Mouse (Mus musculus) heart, adult 2 months (tissue): ENCODE measurements at regions not wholly inside any gene's neighbourhood (a gene's known extent, or its start where the extent isn't known, plus 50 kb on each side); places are given as distances from the start of the nearest gene placed in this dataset.

ENCODE experiments used
- DNase-seq, 2 experiments: peaks; one replicate each; pipeline ENCODE4 v3.0.0; 2021
- H3K27ac ChIP-seq: fragments of 200-600 bp; 2 replicates; pipeline ENCODE4 v1.8.1; 2022
- H3K27me3 ChIP-seq: fragments of 200-500 bp; 2 replicates; pipeline ENCODE4 v1.6.1; 2012; ENCODE audit warnings: mild to moderate bottlenecking, low read length, inconsistent platforms, mixed read lengths; ENCODE audit not compliant: control insufficient read depth, insufficient read depth
- H3K36me3 ChIP-seq: fragments of 200-500 bp; 2 replicates; pipeline ENCODE4 v1.6.1; 2012; ENCODE audit warnings: low read length, inconsistent platforms; ENCODE audit not compliant: control insufficient read depth, insufficient read depth
- H3K4me1 ChIP-seq: fragments of 200-500 bp; 2 replicates; pipeline ENCODE4 v1.6.1; 2011; ENCODE audit warnings: low read length; ENCODE audit not compliant: control insufficient read depth, insufficient read depth
- H3K4me3 ChIP-seq: fragments of 200-600 bp; 2 replicates; pipeline ENCODE4 v1.8.1; 2022
- H3K79me2 ChIP-seq: fragments of 200-500 bp; replicated peaks from 2 replicates; pipeline ENCODE4 v1.6.1; 2012; ENCODE audit warnings: mild to moderate bottlenecking, inconsistent platforms, low read length, moderate library complexity, mixed read lengths; ENCODE audit not compliant: control insufficient read depth, insufficient read depth
- H3K9ac ChIP-seq: fragments of 200-500 bp; 2 replicates; pipeline ENCODE4 v1.6.1; 2012; ENCODE audit warnings: low read depth, mild to moderate bottlenecking, control low read depth, inconsistent platforms, low read length, mixed read lengths
- CTCF ChIP-seq: fragments of 200-600 bp; IDR thresholded peaks from 2 replicates; pipeline ENCODE4 v1.8.1; 2022; ENCODE audit warnings: antibody characterized with exemption, mild to moderate bottlenecking, moderate library complexity
- EP300 ChIP-seq: fragments of 200-500 bp; IDR thresholded peaks from 2 replicates; pipeline ENCODE4 v1.6.1; 2011; ENCODE audit warnings: low read depth, low read length, control low read depth; ENCODE audit not compliant: insufficient read depth
- POLR2A ChIP-seq: fragments of 200-500 bp; IDR thresholded peaks from 2 replicates; pipeline ENCODE4 v1.6.1; 2011; ENCODE audit warnings: mild to moderate bottlenecking, low read depth, low read length, control low read depth; ENCODE audit not compliant: insufficient read depth
- WGBS: fragments of 180-500 bp; shearing (Covaris S2); methylation state at CpG from one replicate; pipeline ENCODE4 v1.1.7; 2018; 5-methylcytosine and 5-hydroxymethylcytosine counted together
- intact Hi-C: fragments of 180-260 bp; cut with DNase I; formaldehyde crosslinking; loops from one replicate; pipeline ENCODE4 v1.15.1; 2025

- 76% methylated on average over 4 of the region's 4 CpGs for WGBS
- no peak for DNase-seq
- no peaks in the 10 kb centered on the region for H3K4me1 ChIP-seq
- no peak overlapping the region for H3K9ac ChIP-seq
- no peaks in the 10 kb centered on the region for H3K36me3 ChIP-seq
- H3K79me2 ChIP-seq, result no peaks in the 10 kb centered on the region
- no peak overlapping the region for H3K4me3 ChIP-seq
- H3K27ac ChIP-seq, result no peak overlapping the region
- TF ChIP-seq CTCF, result no peak
- TF ChIP-seq POLR2A, result no peak
- no peak for TF ChIP-seq EP300
- no peaks in the 10 kb centered on the region for H3K27me3 ChIP-seq
- intact Hi-C loops, result no loop called here
Measured at GRCm38 (mm10) chr12:92251962-92252361, 403.0 kb upstream of the Sel1l start.

DNA sequence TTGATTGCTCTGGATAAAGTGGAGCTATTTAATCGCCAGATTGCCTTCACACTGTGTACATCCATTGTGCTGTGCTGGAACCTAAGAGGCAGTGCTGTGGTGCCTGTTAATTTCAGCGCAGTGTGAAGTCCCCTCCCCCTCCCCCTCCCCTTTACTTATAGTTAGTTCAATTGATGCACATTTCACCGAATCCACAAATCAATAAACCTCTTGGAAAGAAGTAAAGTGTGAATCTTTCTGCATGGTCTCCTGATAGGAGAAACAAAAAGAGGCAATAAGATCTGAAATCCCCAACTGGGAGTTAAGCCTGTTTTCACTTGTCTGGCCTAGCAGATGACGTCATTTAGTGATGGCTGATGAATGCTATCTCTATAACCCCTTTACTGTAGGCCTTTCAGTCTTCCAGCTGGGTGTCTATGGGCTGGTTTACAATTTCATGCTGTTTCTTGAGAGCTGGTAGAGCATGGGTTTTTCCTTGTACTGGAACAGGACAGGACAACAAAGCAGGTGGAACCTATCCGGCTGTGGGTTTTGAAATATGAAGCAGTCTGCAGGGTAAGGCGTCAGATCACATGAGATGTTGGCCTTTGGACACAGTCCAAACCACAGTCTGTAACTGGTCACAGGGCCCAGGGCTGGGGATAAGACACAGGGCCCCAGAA is 398.0 kb upstream of the Sel1l start:
- H3K4me1 ChIP-seq, result no peaks in the 10 kb centered on the region
- H3K9ac ChIP-seq, result no peak overlapping the region
- H3K36me3 ChIP-seq, result no peaks in the 10 kb centered on the region
- H3K79me2 ChIP-seq, result no peaks in the 10 kb centered on the region
- H3K4me3 ChIP-seq, result no peak overlapping the region
- no peak for TF ChIP-seq CTCF
- no peak for TF ChIP-seq EP300
- intact Hi-C loops, result no loop called here
- no peaks in the 10 kb centered on the region for H3K27me3 ChIP-seq
- H3K27ac ChIP-seq, result no peak overlapping the region
- no peak for DNase-seq
- WGBS, result 38% methylated on average over 6 of the region's 6 CpGs

DNA sequence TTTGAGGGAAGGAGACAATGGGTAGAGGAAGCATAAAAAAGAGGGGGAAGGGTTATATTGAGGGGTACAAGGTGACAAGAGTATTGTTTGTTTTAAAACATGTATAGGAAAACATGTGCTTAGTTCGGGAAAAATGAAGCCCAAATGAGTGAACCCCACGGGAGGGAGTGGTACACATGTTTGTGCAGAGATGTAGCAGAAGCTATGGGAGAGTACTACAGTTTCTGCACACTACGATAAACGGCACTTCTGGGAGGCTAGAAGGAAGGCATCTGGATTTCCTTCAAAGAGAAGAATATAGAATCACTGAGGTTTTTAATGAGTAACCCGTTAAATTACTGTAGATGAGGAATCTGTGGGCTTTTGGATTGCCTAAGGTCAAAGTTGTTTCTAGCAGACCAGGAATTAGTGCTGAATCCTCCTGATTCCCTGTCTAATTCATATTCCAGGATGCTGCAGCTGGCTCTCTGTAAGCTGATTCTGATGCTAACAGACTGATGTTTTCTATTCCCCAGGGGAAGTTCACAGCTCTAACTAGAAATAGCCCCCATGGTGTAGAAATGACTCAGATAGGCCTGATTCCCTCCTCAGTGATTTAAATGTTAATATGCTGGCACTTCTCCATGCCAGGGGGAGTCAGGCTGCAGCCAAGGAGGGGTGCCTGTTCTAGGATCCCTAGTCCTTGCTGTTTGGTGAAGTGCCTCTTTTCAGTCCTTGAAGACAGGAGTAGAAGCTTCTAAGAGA is 391.2 kb upstream of the Sel1l start:
- 61% methylated on average over 5 of the region's 5 CpGs for WGBS
- H3K27me3 ChIP-seq, result no peaks in the 10 kb centered on the region
- H3K36me3 ChIP-seq, result no peaks in the 10 kb centered on the region
- DNase-seq, result no peak
- H3K4me3 ChIP-seq, result no peak overlapping the region
- intact Hi-C loops, result no loop called here
- no peaks in the 10 kb centered on the region for H3K79me2 ChIP-seq
- TF ChIP-seq POLR2A (no peak), EP300 (no peak), CTCF (no peak)
- no peaks in the 10 kb centered on the region for H3K4me1 ChIP-seq
- H3K9ac ChIP-seq, result no peak overlapping the region
- no peak overlapping the region for H3K27ac ChIP-seq

DNA sequence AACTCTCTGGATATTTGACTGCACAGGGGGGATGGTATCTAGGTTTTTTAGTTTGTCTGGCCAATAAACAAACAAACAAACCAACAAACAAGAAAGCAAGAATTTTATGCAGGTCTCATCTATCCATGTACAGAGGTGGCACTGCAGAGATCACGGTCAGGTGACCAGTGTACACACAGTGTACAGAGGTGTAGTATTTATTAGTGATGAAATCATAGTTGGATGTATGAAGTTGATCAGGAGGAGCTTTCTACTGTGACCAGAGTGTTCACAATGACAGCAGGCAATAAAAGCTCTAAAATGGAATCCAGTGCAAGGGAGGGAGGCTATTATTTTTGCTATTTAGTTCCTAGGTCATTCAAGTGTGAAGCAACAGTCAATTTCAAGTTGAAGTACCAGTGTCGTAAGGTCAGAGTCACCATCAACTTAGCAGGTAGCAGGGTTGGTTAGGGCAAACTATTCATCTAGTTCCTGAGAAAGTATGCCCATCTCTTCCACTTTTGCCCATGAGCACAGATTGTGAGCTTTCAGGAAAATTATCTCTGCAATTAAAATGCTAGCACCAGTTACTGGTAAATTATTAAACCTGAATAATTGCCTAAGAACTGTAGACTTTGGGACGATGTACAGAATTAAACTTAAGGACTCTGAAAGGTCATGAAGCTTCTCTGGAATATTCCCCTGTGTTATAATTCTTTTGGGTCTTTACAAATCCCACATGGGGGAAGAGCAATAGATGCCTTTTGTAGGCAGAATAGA is 384.9 kb upstream of the Sel1l start:
- no peak overlapping the region for H3K9ac ChIP-seq
- intact Hi-C loops, result no loop called here
- no peaks in the 10 kb centered on the region for H3K27me3 ChIP-seq
- 77% methylated on average over 3 of the region's 3 CpGs for WGBS
- no peak overlapping the region for H3K27ac ChIP-seq
- no peaks in the 10 kb centered on the region for H3K4me1 ChIP-seq
- no peak for DNase-seq
- no peaks in the 10 kb centered on the region for H3K36me3 ChIP-seq
- H3K4me3 ChIP-seq, result no peak overlapping the region
- no peaks in the 10 kb centered on the region for H3K79me2 ChIP-seq
- TF ChIP-seq EP300, result no peak
- no peak for TF ChIP-seq CTCF
- TF ChIP-seq POLR2A, result no peak

- intact Hi-C loops, result no loop called here
- no peak for TF ChIP-seq POLR2A
- no peak for TF ChIP-seq CTCF
- no peak for TF ChIP-seq EP300
- H3K36me3 ChIP-seq, result no peaks in the 10 kb centered on the region
- no peak for DNase-seq
- no peaks in the 10 kb centered on the region for H3K79me2 ChIP-seq
- H3K27me3 ChIP-seq, result no peaks in the 10 kb centered on the region
- H3K4me1 ChIP-seq, result no peaks in the 10 kb centered on the region
- H3K4me3 ChIP-seq, result no peak overlapping the region
- H3K9ac ChIP-seq, result no peak overlapping the region
- H3K27ac ChIP-seq, result no peak overlapping the region
- 73% methylated on average over 4 of the region's 4 CpGs for WGBS
Measured at GRCm38 (mm10) chr12:92228585-92228984, 379.6 kb upstream of the Sel1l start.

DNA sequence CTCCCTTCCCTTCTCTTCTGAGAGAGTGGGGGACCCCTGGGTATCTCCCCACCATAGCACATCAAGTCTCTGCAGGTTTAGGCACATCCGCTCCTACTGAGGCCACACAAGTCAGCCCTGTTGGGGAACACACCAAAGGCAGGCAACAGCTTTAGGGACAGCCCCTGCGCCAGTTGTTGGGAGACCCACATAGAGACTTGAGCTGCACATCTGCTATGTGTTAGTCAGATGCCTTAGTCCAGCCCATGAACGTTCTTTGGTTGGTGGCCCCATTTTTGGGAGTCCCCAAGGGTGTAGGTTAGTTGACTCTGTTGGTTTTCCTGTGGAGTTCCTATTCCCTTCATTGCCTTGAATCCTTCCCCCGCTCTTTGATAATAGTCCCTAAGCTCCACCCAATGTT is 354.4 kb upstream of the Sel1l start:
- H3K4me3 ChIP-seq, result no peak overlapping the region
- intact Hi-C loops, result no loop called here
- no peaks in the 10 kb centered on the region for H3K36me3 ChIP-seq
- H3K4me1 ChIP-seq, result no peaks in the 10 kb centered on the region
- H3K27ac ChIP-seq, result no peak overlapping the region
- DNase-seq, result no peak
- 82% methylated on average over 4 of the region's 4 CpGs for WGBS
- no peak overlapping the region for H3K9ac ChIP-seq
- H3K27me3 ChIP-seq, result no peaks in the 10 kb centered on the region
- no peaks in the 10 kb centered on the region for H3K79me2 ChIP-seq
- no peak for TF ChIP-seq CTCF
- no peak for TF ChIP-seq POLR2A
- no peak for TF ChIP-seq EP300
